Mouse (Mus musculus) left cerebral cortex, adult 2 months (tissue): Measurements from ENCODE around the gene Gm45623. TPM values are rescaled to one million over a fixed set of nuclear protein-coding genes. Genes with fewer than 3 reads are reported as not detected.
A peak's percentile ranks its signal among the peaks of the same experiment; 100 is the strongest.

ENCODE experiments used
- DNase-seq, 2 experiments: peaks; one replicate each; pipeline ENCODE4 v3.0.0; 2021 to 2022; ENCODE audit warnings: low spot score in 2 of 2, mixed read lengths in 1 of 2; ENCODE audit errors: extremely low spot score in 1 of 2
- H3K27ac ChIP-seq: fragments of 200-600 bp; 2 replicates; pipeline ENCODE4 v1.8.1; 2022
- H3K4me3 ChIP-seq: fragments of 200-600 bp; 2 replicates; pipeline ENCODE4 v1.8.1; 2022
- CTCF ChIP-seq: fragments of 200-600 bp; IDR thresholded peaks from 2 replicates; pipeline ENCODE4 v1.8.1; 2022; ENCODE audit warnings: antibody characterized with exemption, mild to moderate bottlenecking, moderate library complexity
- intact Hi-C: fragments of 180-260 bp; cut with DNase I; formaldehyde crosslinking; loops from one replicate; pipeline ENCODE4 v1.15.1; 2025
- total RNA-seq, 2 experiments: library from RNA; stranded (reverse); gene quantifications; 2 replicates each; pipeline ENCODE4 v1.2.3; 2021

Gene Gm45623
- total RNA-seq, 2 experiments from 2014 or later: 8.1 to 10.0 TPM

GRCm38 (mm10) chr13:56710620-56711019 lies 43.0 kb downstream of the Gm45623 start:
- Histone ChIP-seq H3K4me3 (no peak overlapping the region), H3K27ac (no peak overlapping the region)
- DNase-seq: no peak
- intact Hi-C loops: no loop called here
- no peak for TF ChIP-seq CTCF

- no peak overlapping the region for H3K27ac ChIP-seq
- no peak overlapping the region for H3K4me3 ChIP-seq
- TF ChIP-seq CTCF: no peak
- no peak for DNase-seq
- intact Hi-C loops: no loop called here
Measured at GRCm38 (mm10) chr13:56707606-56708005, 46.0 kb downstream of the Gm45623 start.

- DNase-seq: no peak
- no peak overlapping the region for H3K27ac ChIP-seq
- no peak overlapping the region for H3K4me3 ChIP-seq
- intact Hi-C loops: no loop called here
- TF ChIP-seq CTCF: no peak
Measured at GRCm38 (mm10) chr13:56707111-56707510, 46.5 kb downstream of the Gm45623 start.

GRCm38 (mm10) chr13:56704596-56704995 lies 49.0 kb downstream of the Gm45623 start:
- DNase-seq: no peak
- Histone ChIP-seq H3K4me3 (no peak overlapping the region; the same call in 1 of the 2 replicates), H3K27ac (no peak overlapping the region)
- TF ChIP-seq CTCF: no peak
- intact Hi-C loops: no loop called here

GRCm38 (mm10) chr13:56703871-56704321 lies 49.7 kb downstream of the Gm45623 start:
- no peak for DNase-seq
- peak overlapping the region; percentile 64 for H3K4me3 ChIP-seq
- H3K27ac ChIP-seq: no peak overlapping the region
- TF ChIP-seq CTCF: no peak
- intact Hi-C loops: loop anchor here (2.0 kb wide), 1 partner anchor 87 kb away; no protein-coding TSS in a partner anchor

GRCm38 (mm10) chr13:56703222-56703870 lies 50.3 kb downstream of the Gm45623 start:
- DNase-seq: peak; percentile 61 to 63
- TF ChIP-seq CTCF: no peak
- H3K4me3 ChIP-seq: peak overlapping the region; percentile 64
- H3K27ac ChIP-seq: peak overlapping the region; percentile 92
- intact Hi-C loops: loop anchor here (2.0 kb wide), 1 partner anchor 87 kb away; no protein-coding TSS in a partner anchor

GRCm38 (mm10) chr13:56702469-56703221 lies 51.0 kb downstream of the Gm45623 start, which contains the start of gene Smad5:
Gene Smad5, plus strand, starts transcription at chr13:56703010.
- Histone ChIP-seq H3K27ac (peak within 1 kb of the TSS; percentile 92), H3K4me3 (peak within 1 kb of the TSS; percentile 64)
- peak; percentile 82 to 86 for DNase-seq
- TF ChIP-seq CTCF: no peak
- intact Hi-C loops: loop anchor here (2.0 kb wide), 1 partner anchor 88 kb away; no protein-coding TSS in a partner anchor

Other genes starting within 250 kb of the Gm45623 start
- 1 to 10 TPM; 6.8 to 7.3 TPM for gene Fbxl21, start 231.4 kb downstream of the Gm45623 start, total RNA-seq
- not detected for gene Lect2, start 205.3 kb downstream of the Gm45623 start, total RNA-seq
- 1 to 10 TPM; 3.8 to 5.1 TPM for gene Tgfbi, start 144.3 kb downstream of the Gm45623 start, total RNA-seq
- 10 to 100 TPM; 20.6 to 24.3 TPM for gene Smad5, start 50.8 kb downstream of the Gm45623 start, total RNA-seq
- gene Trpc7, start 142.2 kb upstream of the Gm45623 start, total RNA-seq: 1 to 10 TPM; 1.9 to 2.8 TPM